Mouse (Mus musculus) forebrain, embryonic 16.5 days (tissue): ENCODE results near the gene Olfr1263. TPM values are rescaled to one million over a fixed set of nuclear protein-coding genes. Genes with fewer than 3 reads are reported as not detected.

Source experiments
- polyA plus RNA-seq: library from polyadenylated mRNA; unstranded; fragments of >200 nt; fragmentation: Nextera tagmentation; extraction: Ambion mirVana; gene quantifications from 2 replicates; pipeline ENCODE4 v1.2.1, GENCODE M21; 2015

Gene Olfr1263
- polyA plus RNA-seq, 1 experiment from 2014 or later: not detected

Other genes with a start within 250 kb of the Olfr1263 start
- gene Olfr1254, start 218.5 kb upstream of the Olfr1263 start, polyA plus RNA-seq: not detected in 2 replicates
- not detected in 2 replicates for gene Olfr1255, start 200.1 kb upstream of the Olfr1263 start, polyA plus RNA-seq
- not detected in 2 replicates for gene Olfr1256, start 170.6 kb upstream of the Olfr1263 start, polyA plus RNA-seq
- gene Olfr48, start 163.9 kb upstream of the Olfr1263 start, polyA plus RNA-seq: not detected in 2 replicates
- gene Olfr1257, start 133.7 kb upstream of the Olfr1263 start, polyA plus RNA-seq: not detected in 2 replicates
- not detected in 2 replicates for gene Olfr1258, start 84.8 kb upstream of the Olfr1263 start, polyA plus RNA-seq
- not detected in 2 replicates for gene Olfr1259, start 63.5 kb upstream of the Olfr1263 start, polyA plus RNA-seq
- gene Olfr1260, start 37.8 kb upstream of the Olfr1263 start, polyA plus RNA-seq: not detected in 2 replicates
- gene Olfr1261, start 20.9 kb upstream of the Olfr1263 start, polyA plus RNA-seq: not detected in 2 replicates
- gene Olfr1262, start 12.0 kb upstream of the Olfr1263 start, polyA plus RNA-seq: not detected in 2 replicates
- gene Olfr1264, start 13.4 kb downstream of the Olfr1263 start, polyA plus RNA-seq: not detected in 2 replicates
- not detected in 2 replicates for gene Olfr1265, start 23.2 kb downstream of the Olfr1263 start, polyA plus RNA-seq
- not detected in 2 replicates for gene Olfr140, start 51.5 kb downstream of the Olfr1263 start, polyA plus RNA-seq
- gene Olfr1269, start 109.3 kb downstream of the Olfr1263 start, polyA plus RNA-seq: not detected in 2 replicates
- 0.19 TPM in 1 of 2 replicates, not detected in the other for gene Olfr32, start 130.2 kb downstream of the Olfr1263 start, polyA plus RNA-seq
- not detected in 2 replicates for gene Olfr1270, start 141.0 kb downstream of the Olfr1263 start, polyA plus RNA-seq
- not detected in 2 replicates for gene Olfr1506, start 212.4 kb downstream of the Olfr1263 start, polyA plus RNA-seq
- gene Olfr142, start 245.5 kb downstream of the Olfr1263 start, polyA plus RNA-seq: not detected in 2 replicates